Mouse (Mus musculus) bone marrow macrophage, adult 2 months (primary cell): ENCODE measurements around the gene Ubtd2.

Experiments used
- CTCF ChIP-seq: IDR thresholded peaks from 2 replicates; pipeline ENCODE4 v1.5.1; 2012; ENCODE audit warnings: low read depth, mild to moderate bottlenecking, low read length, moderate library complexity
- POLR2A ChIP-seq: IDR thresholded peaks from 2 replicates; pipeline ENCODE4 v1.6.1; 2012; ENCODE audit warnings: mild to moderate bottlenecking, low read depth, low read length, borderline replicate concordance

- no peak for TF ChIP-seq CTCF
- no peak for TF ChIP-seq POLR2A
Measured at GRCm38 (mm10) chr11:32425043-32425658, 30.0 kb upstream of the Ubtd2 start.
